Mouse (Mus musculus) forebrain, embryonic 16.5 days (tissue): ENCODE measurements at regions not wholly inside any gene's neighbourhood (a gene's known extent, or its start where the extent isn't known, plus 50 kb on each side); places are given as distances from the start of the nearest gene placed in this dataset.

Experiments
- ATAC-seq: fragments of 200-750 bp; cut with Nextera tagmentation; 2 replicates; pipeline ENCODE4 v1.8.0; 2017; ENCODE audit warnings: mild to moderate bottlenecking, moderate library complexity
- H3K27ac ChIP-seq: fragments of 300-500 bp; sonication (generic); 2 replicates; pipeline ENCODE4 v1.5.1; 2014; ENCODE audit warnings: low read length, control low read depth
- H3K27me3 ChIP-seq: fragments of 300-500 bp; sonication (generic); replicated peaks from 2 replicates; pipeline ENCODE4 v1.6.1; 2014; ENCODE audit warnings: low read length; ENCODE audit not compliant: control insufficient read depth, insufficient read depth
- H3K36me3 ChIP-seq: fragments of 300-500 bp; sonication (generic); 2 replicates; pipeline ENCODE4 v1.6.1; 2014; ENCODE audit not compliant: control insufficient read depth, insufficient read depth
- H3K4me1 ChIP-seq: fragments of 300-500 bp; sonication (generic); replicated peaks from 2 replicates; pipeline ENCODE4 v1.6.1; 2014; ENCODE audit warnings: low read length; ENCODE audit not compliant: control insufficient read depth, insufficient read depth
- H3K4me2 ChIP-seq: fragments of 300-500 bp; sonication (generic); 2 replicates; pipeline ENCODE4 v1.6.1; 2014; ENCODE audit warnings: mild to moderate bottlenecking, low read length, control low read depth
- H3K4me3 ChIP-seq: fragments of 300-500 bp; sonication (generic); replicated peaks from 2 replicates; pipeline ENCODE4 v1.5.1; 2014; ENCODE audit warnings: mild to moderate bottlenecking, low read length, control low read depth
- H3K9ac ChIP-seq: fragments of 300-500 bp; sonication (generic); replicated peaks from 2 replicates; pipeline ENCODE4 v1.6.1; 2014; ENCODE audit warnings: low read depth, low read length, control low read depth
- H3K9me3 ChIP-seq: fragments of 300-500 bp; sonication (generic); 2 replicates; pipeline ENCODE4 v1.6.1; 2016; ENCODE audit warnings: low read length; ENCODE audit not compliant: control insufficient read depth
- WGBS: fragments of 180-500 bp; shearing (Covaris S2); extraction: QIAGEN DNeasy Blood & Tissue Kit; methylation state at CpG from one replicate; pipeline ENCODE4 v1.1.7; 2014; 5-methylcytosine and 5-hydroxymethylcytosine counted together

GRCm38 (mm10) chr9:80961818-80962217, 496.5 kb upstream of the Impg1 start:
- H3K27me3 ChIP-seq = no peaks in the 10 kb centered on the region
- no peaks in the 10 kb centered on the region for H3K9me3 ChIP-seq
- no peak for ATAC-seq
- no peak overlapping the region for H3K4me3 ChIP-seq
- no peak overlapping the region for H3K9ac ChIP-seq
- WGBS = 84% methylated on average over 2 of the region's 2 CpGs
- no peaks in the 10 kb centered on the region for H3K4me1 ChIP-seq
- H3K4me2 ChIP-seq = no peak overlapping the region
- H3K27ac ChIP-seq = no peak overlapping the region
- no peaks in the 10 kb centered on the region for H3K36me3 ChIP-seq

GRCm38 (mm10) chr9:80942991-80943390, 477.7 kb upstream of the Impg1 start:
- Histone ChIP-seq H3K4me2 (no peak overlapping the region), H3K4me3 (no peak overlapping the region), H3K4me1 (no peaks in the 10 kb centered on the region), H3K36me3 (no peaks in the 10 kb centered on the region), H3K27ac (no peak overlapping the region), H3K9me3 (no peaks in the 10 kb centered on the region), H3K9ac (no peak overlapping the region), H3K27me3 (no peaks in the 10 kb centered on the region)
- 71% methylated on average over 2 of the region's 2 CpGs for WGBS
- ATAC-seq = no peak

- no peak for ATAC-seq
- Histone ChIP-seq H3K4me1 (no peaks in the 10 kb centered on the region), H3K4me3 (no peak overlapping the region), H3K36me3 (no peaks in the 10 kb centered on the region), H3K9me3 (no peaks in the 10 kb centered on the region), H3K4me2 (no peak overlapping the region), H3K9ac (no peak overlapping the region), H3K27ac (no peak overlapping the region), H3K27me3 (no peaks in the 10 kb centered on the region)
- 45% methylated on average over 2 of the region's 2 CpGs for WGBS
These were observed 476.1 kb upstream of the Impg1 start for GRCm38 (mm10) chr9:80941424-80941823.

GRCm38 (mm10) chr9:80938238-80938637, 473.0 kb upstream of the Impg1 start:
- no peaks in the 10 kb centered on the region for H3K4me1 ChIP-seq
- H3K4me2 ChIP-seq = no peak overlapping the region
- H3K36me3 ChIP-seq = no peaks in the 10 kb centered on the region
- no peaks in the 10 kb centered on the region for H3K27me3 ChIP-seq
- ATAC-seq = no peak
- H3K9me3 ChIP-seq = no peaks in the 10 kb centered on the region
- no peak overlapping the region for H3K27ac ChIP-seq
- no peak overlapping the region for H3K4me3 ChIP-seq
- H3K9ac ChIP-seq = no peak overlapping the region

GRCm38 (mm10) chr9:80930628-80931027, 465.3 kb upstream of the Impg1 start:
- WGBS = 84% methylated on average over 2 of the region's 2 CpGs
- H3K4me2 ChIP-seq = no peak overlapping the region
- no peaks in the 10 kb centered on the region for H3K36me3 ChIP-seq
- no peak for ATAC-seq
- no peak overlapping the region for H3K27ac ChIP-seq
- H3K27me3 ChIP-seq = no peaks in the 10 kb centered on the region
- no peak overlapping the region for H3K9ac ChIP-seq
- H3K4me1 ChIP-seq = no peaks in the 10 kb centered on the region
- no peak overlapping the region for H3K4me3 ChIP-seq
- no peaks in the 10 kb centered on the region for H3K9me3 ChIP-seq

GRCm38 (mm10) chr9:80920304-80920703, 455.0 kb upstream of the Impg1 start:
- ATAC-seq = no peak
- WGBS = 91% methylated on average over 1 of the region's 1 CpGs
- H3K27ac ChIP-seq = no peak overlapping the region
- no peak overlapping the region for H3K4me3 ChIP-seq
- no peaks in the 10 kb centered on the region for H3K36me3 ChIP-seq
- no peaks in the 10 kb centered on the region for H3K27me3 ChIP-seq
- no peaks in the 10 kb centered on the region for H3K4me1 ChIP-seq
- H3K9ac ChIP-seq = no peak overlapping the region
- H3K9me3 ChIP-seq = no peaks in the 10 kb centered on the region
- H3K4me2 ChIP-seq = no peak overlapping the region

GRCm38 (mm10) chr9:80913867-80914266, 448.6 kb upstream of the Impg1 start:
- Histone ChIP-seq H3K36me3 (no peaks in the 10 kb centered on the region), H3K27me3 (no peaks in the 10 kb centered on the region), H3K9me3 (no peaks in the 10 kb centered on the region), H3K4me1 (no peaks in the 10 kb centered on the region), H3K4me3 (no peak overlapping the region), H3K4me2 (no peak overlapping the region), H3K9ac (no peak overlapping the region), H3K27ac (no peak overlapping the region)
- ATAC-seq = no peak
- WGBS = 62% methylated on average over 2 of the region's 2 CpGs

- H3K4me3 ChIP-seq = no peak overlapping the region
- H3K27me3 ChIP-seq = no peaks in the 10 kb centered on the region
- no peaks in the 10 kb centered on the region for H3K36me3 ChIP-seq
- H3K4me2 ChIP-seq = no peak overlapping the region
- no peak overlapping the region for H3K27ac ChIP-seq
- ATAC-seq = no peak
- no peaks in the 10 kb centered on the region for H3K9me3 ChIP-seq
- H3K9ac ChIP-seq = no peak overlapping the region
- H3K4me1 ChIP-seq = no peaks in the 10 kb centered on the region
These were observed 446.9 kb upstream of the Impg1 start for GRCm38 (mm10) chr9:80912177-80912576.

- no peak overlapping the region for H3K27ac ChIP-seq
- H3K9me3 ChIP-seq = no peaks in the 10 kb centered on the region
- no peaks in the 10 kb centered on the region for H3K36me3 ChIP-seq
- no peak overlapping the region for H3K4me3 ChIP-seq
- no peak for ATAC-seq
- 67% methylated on average over 4 of the region's 4 CpGs for WGBS
- H3K9ac ChIP-seq = no peak overlapping the region
- no peak overlapping the region for H3K4me2 ChIP-seq
- no peaks in the 10 kb centered on the region for H3K4me1 ChIP-seq
- H3K27me3 ChIP-seq = no peaks in the 10 kb centered on the region
These were observed 401.5 kb upstream of the Impg1 start for GRCm38 (mm10) chr9:80866807-80867206.

GRCm38 (mm10) chr9:80858998-80859397, 393.7 kb upstream of the Impg1 start:
- Histone ChIP-seq H3K4me1 (no peaks in the 10 kb centered on the region), H3K9me3 (no peaks in the 10 kb centered on the region), H3K4me2 (no peak overlapping the region), H3K4me3 (no peak overlapping the region), H3K27ac (no peak overlapping the region), H3K27me3 (no peaks in the 10 kb centered on the region), H3K36me3 (no peaks in the 10 kb centered on the region), H3K9ac (no peak overlapping the region)
- WGBS = 14% methylated on average over 2 of the region's 2 CpGs
- peak; percentile 62; the same call in 1 of the 2 replicates for ATAC-seq
